Mouse (Mus musculus): ENCODE results near the gene Ankrd26.

GRCm38 (mm10) chr6:118594833-118595680 is 33.0 kb upstream of the Ankrd26 start:
- no peak for TF ChIP-seq CTCF (IDR thresholded peaks at IDR 0.05; ENCODE audit: insufficient read depth, low read length)
- TF ChIP-seq POLR2A (IDR thresholded peaks at IDR 0.05; ENCODE audit: borderline replicate concordance, extremely low read depth, low read depth, low read length): no peak
